Mouse (Mus musculus): Measurements from ENCODE around the gene Gfer.

Gene Gfer

DNA sequence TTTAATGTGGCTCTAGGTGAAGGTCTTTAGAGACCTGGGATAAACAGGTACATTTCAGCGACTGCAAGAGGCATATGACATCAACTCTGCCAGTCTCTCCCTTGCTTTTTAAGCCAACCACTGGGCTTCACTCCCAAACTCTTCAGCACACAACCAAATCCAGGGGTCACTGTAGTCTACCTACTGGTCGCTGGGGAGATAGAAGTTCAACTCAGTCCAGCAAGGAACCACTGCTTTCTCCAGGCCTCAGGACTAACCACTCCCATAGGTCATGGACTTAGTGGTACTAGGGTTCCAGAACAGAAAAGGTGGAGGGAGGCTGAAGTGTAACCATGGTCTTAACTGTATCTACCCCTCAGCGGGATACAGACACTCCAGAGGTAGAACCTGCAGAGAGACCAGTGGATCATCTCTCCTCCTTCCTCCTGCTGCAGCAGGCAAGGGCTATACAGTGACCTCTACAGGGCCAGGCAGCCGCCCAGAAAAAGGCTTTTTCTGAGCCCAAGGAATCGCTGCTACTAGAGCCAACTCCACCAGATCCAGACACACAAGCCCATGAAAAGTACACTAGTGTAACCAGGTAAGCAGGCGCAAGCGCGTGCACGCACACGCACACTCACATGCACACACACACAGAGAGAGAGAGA is 47.1 kb downstream of the Gfer start:
- DNase-seq (ENCODE audit: low spot score in 2 of 2) = no peak

DNA sequence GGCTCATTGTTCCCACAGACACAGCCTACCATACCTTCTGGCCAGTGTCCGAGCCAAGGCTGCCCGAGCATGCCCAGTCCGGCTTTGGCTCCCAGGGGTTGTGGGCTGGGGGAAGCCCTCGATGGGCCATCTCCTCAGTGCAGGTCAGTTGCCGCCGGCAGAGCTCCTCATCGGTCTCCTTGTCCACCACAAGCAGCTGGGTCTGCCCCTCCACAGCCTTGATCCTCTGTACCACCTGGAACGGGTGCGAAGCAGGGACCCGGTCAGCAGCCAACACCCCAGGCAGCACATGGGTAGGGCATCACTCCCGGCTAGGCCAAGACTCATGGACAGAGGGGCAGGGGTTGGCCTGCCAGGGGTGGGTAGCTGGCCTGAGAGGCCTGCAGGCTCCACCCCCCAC is 48.5 kb downstream of the Gfer start:
- DNase-seq (ENCODE audit: low spot score in 2 of 2) = no peak

DNA sequence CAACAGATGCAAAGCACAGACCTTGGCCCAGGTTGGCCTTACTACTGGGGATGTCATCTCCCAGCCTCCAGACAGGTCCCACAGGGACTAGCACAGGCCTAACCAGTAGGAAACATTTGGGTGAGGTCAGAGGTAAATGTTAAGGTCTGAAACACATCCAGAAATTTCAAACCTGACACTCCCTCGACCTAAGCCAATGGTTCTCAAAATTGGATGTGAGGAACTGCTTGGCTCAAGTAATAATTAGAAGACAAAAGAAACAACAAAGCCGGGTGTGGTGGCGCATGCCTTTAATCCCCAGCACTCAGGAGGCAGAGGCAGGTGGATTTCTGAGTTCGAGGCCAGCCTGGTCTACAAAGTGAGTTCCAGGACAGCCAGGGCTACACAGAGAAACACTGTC is 49.6 kb downstream of the Gfer start:
- DNase-seq (ENCODE audit: low spot score in 2 of 2) = peak in 1 of 2 experiments; percentile 59

DNA sequence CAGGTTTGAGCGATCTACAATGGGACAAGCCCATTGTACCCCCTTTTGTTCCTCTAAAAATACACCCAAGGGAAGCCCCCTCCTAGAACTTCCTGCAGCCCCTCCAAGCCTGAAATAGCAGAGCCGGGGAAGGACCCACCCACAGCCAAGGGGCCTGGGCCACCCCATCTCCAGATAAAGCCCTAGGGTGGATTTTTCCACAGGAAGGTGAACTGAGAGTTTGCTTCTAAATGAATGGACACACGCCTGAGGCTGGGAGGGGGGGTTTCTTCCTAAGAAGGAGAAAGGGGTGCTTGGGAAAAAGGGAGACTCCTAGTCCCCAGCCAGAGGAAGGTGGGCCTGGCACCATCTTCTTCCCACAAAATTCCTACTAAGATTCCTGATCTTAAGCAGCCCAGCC is 50.0 kb downstream of the Gfer start:
- peak; percentile 73 to 88 for DNase-seq (ENCODE audit: low spot score in 2 of 2)

DNA sequence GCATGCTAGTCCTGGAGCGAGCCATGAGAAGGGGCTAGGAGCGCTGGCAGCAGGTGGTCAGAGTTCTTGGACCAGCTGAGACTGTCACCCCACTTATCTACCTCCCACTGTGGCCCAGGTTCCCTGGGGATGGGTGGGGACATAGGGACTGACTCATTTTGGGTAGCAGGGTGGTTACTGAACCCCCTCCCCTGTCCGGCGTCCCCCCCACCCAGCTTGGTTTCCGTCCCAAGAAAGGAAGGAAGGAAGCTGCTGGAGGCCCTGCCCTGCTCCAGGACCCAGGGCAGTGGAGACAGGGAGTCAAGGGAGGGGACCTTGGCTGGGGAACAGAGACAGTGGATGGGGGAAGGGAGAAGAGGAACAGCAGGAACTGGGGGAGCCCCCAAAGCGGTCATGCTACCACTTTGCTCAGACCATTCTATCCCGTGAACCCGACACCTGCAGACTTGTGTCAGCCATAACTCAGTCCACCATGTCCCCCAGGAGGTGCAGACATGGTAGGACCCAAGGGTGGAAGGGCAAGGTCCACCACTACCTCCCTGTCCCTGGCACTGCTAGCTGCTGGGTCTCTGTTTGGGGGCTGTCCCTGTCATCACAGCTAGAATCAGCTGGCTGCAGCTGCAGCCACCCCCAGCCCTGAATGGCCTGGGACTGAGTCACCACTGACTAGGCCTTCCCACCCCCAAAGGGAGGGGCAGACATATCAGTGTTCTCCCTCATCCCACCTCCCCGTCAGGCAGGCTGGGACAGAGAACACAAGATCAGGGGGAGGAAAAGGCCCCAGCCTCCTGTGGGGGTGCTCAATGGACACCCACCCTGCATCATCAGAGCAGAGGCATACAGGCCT is 50.9 kb downstream of the Gfer start:
- peak; percentile 80 to 89 for DNase-seq (ENCODE audit: low spot score in 2 of 2)

DNA sequence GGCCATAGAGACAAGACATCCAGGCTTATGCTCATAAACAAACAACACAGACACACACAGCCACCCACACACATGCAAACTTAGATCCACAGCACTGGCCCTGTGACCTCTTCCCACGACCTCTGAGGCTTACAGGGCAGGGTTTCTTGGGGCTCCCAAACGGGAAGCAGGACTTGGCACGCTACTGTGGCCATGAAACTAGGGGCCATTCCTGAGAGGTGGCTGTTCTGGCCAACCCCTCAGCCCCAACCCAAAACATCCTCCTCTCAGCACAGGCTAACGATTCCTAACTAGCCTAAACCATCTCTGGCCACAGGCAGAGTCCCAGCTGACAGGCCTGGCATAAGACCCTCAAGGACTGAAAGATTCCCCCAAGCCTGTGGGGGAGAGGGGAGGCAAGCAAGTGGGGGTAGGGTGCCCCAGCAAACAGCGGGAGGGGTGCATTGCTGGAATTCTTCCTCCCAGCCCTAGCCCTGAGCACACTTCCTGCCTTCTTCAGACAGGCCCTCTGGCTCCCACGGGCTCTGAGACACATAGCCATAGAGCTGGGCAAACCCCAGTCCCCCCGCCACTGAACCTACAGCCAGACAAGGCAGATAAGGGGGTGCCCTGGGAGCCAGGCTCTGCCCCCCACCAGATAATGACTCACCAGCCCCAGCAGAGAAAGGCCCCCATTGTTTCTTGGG is 51.8 kb downstream of the Gfer start:
- DNase-seq (ENCODE audit: low spot score in 2 of 2) = peak; percentile 57 to 67

All from heart, adult 9 months (tissue).